Mouse (Mus musculus): ENCODE measurements around the gene Arhgef18.

DNA sequence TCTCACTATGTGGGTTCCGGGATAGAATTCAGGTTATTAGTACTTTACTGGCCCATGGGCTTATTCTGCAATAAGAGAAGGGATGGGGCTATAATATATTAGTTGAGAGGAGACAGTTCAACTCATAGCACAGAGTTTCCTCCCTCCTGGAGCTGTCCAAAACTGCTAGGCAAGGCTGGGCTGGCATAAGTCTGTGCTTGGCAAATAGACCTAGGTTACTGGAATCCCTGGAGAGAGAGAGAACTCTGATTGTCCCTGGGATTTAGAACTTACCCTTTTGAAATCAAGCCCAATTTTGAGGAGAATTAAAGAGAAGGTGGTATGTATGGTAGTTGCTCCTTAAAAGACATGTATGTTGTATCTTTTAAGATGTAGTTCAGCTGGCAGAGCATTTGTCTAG, 3.3 kb upstream of the Arhgef18 start:
- TF ChIP-seq CTCF (IDR thresholded peaks at IDR 0.05; ENCODE audit: insufficient read depth, low read length): no peak
- TF ChIP-seq POLR2A (IDR thresholded peaks at IDR 0.05; ENCODE audit: borderline replicate concordance, extremely low read depth, low read depth, low read length): no peak
